Mouse (Mus musculus) midbrain, embryonic 14.5 days (tissue): ENCODE data around the gene Fam57a. TPM values are rescaled to one million over a fixed set of nuclear protein-coding genes. Genes with fewer than 3 reads are reported as not detected.

Source experiments
- ATAC-seq: fragments of 200-750 bp; cut with Nextera tagmentation; 2 replicates; pipeline ENCODE4 v1.8.0; 2017; ENCODE audit warnings: moderate number of reproducible peaks, moderate library complexity; ENCODE audit not compliant: low FRiP score, low TSS enrichment
- DNase-seq: peaks from one replicate; pipeline ENCODE4 v3.0.0-alpha.2; 2015
- H3K27ac ChIP-seq: fragments of 300-500 bp; sonication (generic); replicated peaks from 2 replicates; pipeline ENCODE4 v1.5.1; 2014; ENCODE audit warnings: mild to moderate bottlenecking, low read depth, low read length, moderate library complexity
- H3K27me3 ChIP-seq: fragments of 300-500 bp; sonication (generic); 2 replicates; pipeline ENCODE4 v1.6.1; 2014; ENCODE audit warnings: low read length, control low read depth, mixed read lengths; ENCODE audit not compliant: control insufficient read depth, insufficient read depth
- H3K36me3 ChIP-seq: fragments of 300-500 bp; sonication (generic); 2 replicates; pipeline ENCODE4 v1.6.1; 2014; ENCODE audit warnings: low read length, control low read depth; ENCODE audit not compliant: control insufficient read depth, insufficient read depth
- H3K4me1 ChIP-seq: fragments of 300-500 bp; sonication (generic); 2 replicates; pipeline ENCODE4 v1.6.1; 2014; ENCODE audit warnings: mild to moderate bottlenecking, antibody characterized with exemption, low read length, control low read depth; ENCODE audit not compliant: control insufficient read depth, insufficient read depth
- H3K4me2 ChIP-seq: fragments of 300-500 bp; sonication (generic); 2 replicates; pipeline ENCODE4 v1.6.1; 2014; ENCODE audit warnings: mild to moderate bottlenecking, low read length, moderate library complexity
- H3K4me3 ChIP-seq: fragments of 300-500 bp; sonication (generic); replicated peaks from 2 replicates; pipeline ENCODE4 v1.5.1; 2014; ENCODE audit warnings: low read depth, low read length
- H3K9ac ChIP-seq: fragments of 300-500 bp; sonication (generic); replicated peaks from 2 replicates; pipeline ENCODE4 v1.6.1; 2014; ENCODE audit warnings: mild to moderate bottlenecking, low read length, moderate library complexity
- H3K9me3 ChIP-seq: fragments of 300-500 bp; sonication (generic); 2 replicates; pipeline ENCODE4 v1.6.1; 2016; ENCODE audit warnings: low read length, control low read depth, mixed read lengths; ENCODE audit not compliant: control insufficient read depth
- WGBS: fragments of 180-500 bp; shearing (Covaris S2); extraction: QIAGEN DNeasy Blood & Tissue Kit; methylation state at CpG from one replicate; pipeline ENCODE4 v1.1.7; 2014; 5-methylcytosine and 5-hydroxymethylcytosine counted together
- polyA plus RNA-seq: library from polyadenylated mRNA; unstranded; fragments of >200 nt; fragmentation: Nextera tagmentation; extraction: Ambion mirVana; gene quantifications from 2 replicates; pipeline ENCODE4 v1.2.1, GENCODE M21; 2014

Fam57a gene
- polyA plus RNA-seq, 1 experiment from 2014 or later: 25.7 TPM

GRCm38 (mm10) chr11:76216681-76217389 lies 37.4 kb downstream of the Fam57a start:
- 0 out of 2 replicates have a peak, but pooled peaks have one; percentile 21 for ATAC-seq
- H3K27me3 ChIP-seq: no peaks in the 10 kb centered on the region
- peak; percentile 68 for DNase-seq
- H3K4me3 ChIP-seq: peak overlapping the region; percentile 70
- H3K4me1 ChIP-seq: peaks cover 5% of the 10 kb centered on the region; the same call in 1 of the 2 replicates
- no peaks in the 10 kb centered on the region for H3K9me3 ChIP-seq
- 3% methylated on average over 33 of the region's 33 CpGs for WGBS
- H3K27ac ChIP-seq: peak overlapping the region; percentile 88
- peak overlapping the region; percentile 73 for H3K4me2 ChIP-seq
- H3K9ac ChIP-seq: peak overlapping the region; percentile 82
- H3K36me3 ChIP-seq: peaks cover 44% of the 10 kb centered on the region

GRCm38 (mm10) chr11:76217390-76217800 lies 37.9 kb downstream of the Fam57a start, which contains the start of the genes Dbil5 and Gemin4:
Gene Dbil5, plus strand, starts transcription at chr11:76217608.
Gene Gemin4, minus strand, starts transcription at chr11:76217664.
- DNase-seq: peak; percentile 99
- peaks cover 44% of the 10 kb centered on the region for H3K36me3 ChIP-seq
- WGBS: 1% methylated on average over 35 of the region's 35 CpGs

GRCm38 (mm10) chr11:76224631-76225030 lies 45.2 kb downstream of the Fam57a start:
- no peak overlapping the region for H3K9ac ChIP-seq
- no peaks in the 10 kb centered on the region for H3K27me3 ChIP-seq
- H3K4me1 ChIP-seq: no peaks in the 10 kb centered on the region
- no peak overlapping the region for H3K27ac ChIP-seq
- no peak overlapping the region for H3K4me3 ChIP-seq
- peaks cover 50% of the 10 kb centered on the region for H3K36me3 ChIP-seq
- no peaks in the 10 kb centered on the region for H3K9me3 ChIP-seq
- no peak overlapping the region for H3K4me2 ChIP-seq
- DNase-seq (no peak), ATAC-seq (no peak)
- 91% methylated on average over 5 of the region's 5 CpGs for WGBS

More at GRCm38 (mm10) chr11:76217390-76217800, 37.9 kb downstream of the Fam57a start, which contains the start of the genes Dbil5 and Gemin4:
- Histone ChIP-seq H3K9me3 (no peaks in the 10 kb centered on the region), H3K27ac (peak within 1 kb of the TSS; percentile 88), H3K4me1 (peaks cover 5% of the 10 kb centered on the region; the same call in 1 of the 2 replicates), H3K4me3 (peak within 1 kb of the TSS; percentile 70), H3K9ac (peak within 1 kb of the TSS; percentile 82), H3K4me2 (peak within 1 kb of the TSS; percentile 73), H3K27me3 (no peaks in the 10 kb centered on the region)
- peak; percentile 98 for ATAC-seq

- Histone ChIP-seq H3K27ac (no peak overlapping the region), H3K9ac (no peak overlapping the region), H3K36me3 (peaks cover 46% of the 10 kb centered on the region), H3K9me3 (no peaks in the 10 kb centered on the region), H3K4me3 (no peak overlapping the region), H3K4me2 (no peak overlapping the region), H3K27me3 (no peaks in the 10 kb centered on the region), H3K4me1 (no peaks in the 10 kb centered on the region)
- no peak for ATAC-seq
- DNase-seq: no peak
Measured at GRCm38 (mm10) chr11:76225051-76225450, 45.6 kb downstream of the Fam57a start.

GRCm38 (mm10) chr11:76236136-76236535 lies 56.7 kb downstream of the Fam57a start:
- peaks cover 72% of the 10 kb centered on the region for H3K36me3 ChIP-seq

GRCm38 (mm10) chr11:76239750-76240149 lies 60.3 kb downstream of the Fam57a start:
- Histone ChIP-seq H3K9ac (no peak overlapping the region), H3K27me3 (no peaks in the 10 kb centered on the region), H3K27ac (no peak overlapping the region), H3K4me3 (no peak overlapping the region), H3K9me3 (no peaks in the 10 kb centered on the region), H3K4me1 (peaks cover 7% of the 10 kb centered on the region), H3K36me3 (peaks cover 42% of the 10 kb centered on the region), H3K4me2 (no peak overlapping the region)
- 97% methylated on average over 2 of the region's 2 CpGs for WGBS
- ATAC-seq (no peak), DNase-seq (no peak)

More at GRCm38 (mm10) chr11:76236136-76236535, 56.7 kb downstream of the Fam57a start:
- ATAC-seq (no peak), DNase-seq (no peak)
- Histone ChIP-seq H3K27ac (no peak overlapping the region), H3K4me1 (no peaks in the 10 kb centered on the region), H3K27me3 (no peaks in the 10 kb centered on the region), H3K4me3 (no peak overlapping the region), H3K9me3 (no peaks in the 10 kb centered on the region), H3K4me2 (no peak overlapping the region), H3K9ac (no peak overlapping the region)
- 94% methylated on average over 3 of the region's 3 CpGs for WGBS

GRCm38 (mm10) chr11:76242901-76243810 lies 63.7 kb downstream of the Fam57a start, which contains the start of the genes Mrm3 and Glod4:
Gene Mrm3, plus strand, starts transcription at chr11:76243715.
Gene Glod4, minus strand, starts transcription at chr11:76243725.
- DNase-seq (peak; percentile 98), ATAC-seq (peak; percentile 85)
- WGBS: under 1% methylated on average over 61 of the region's 61 CpGs
- Histone ChIP-seq H3K9ac (peak within 1 kb of the TSS; percentile 85), H3K4me3 (peak within 1 kb of the TSS; percentile 76), H3K9me3 (no peaks in the 10 kb centered on the region), H3K27ac (peak within 1 kb of the TSS; percentile 76), H3K27me3 (no peaks in the 10 kb centered on the region), H3K36me3 (peaks cover 16% of the 10 kb centered on the region), H3K4me1 (peaks cover 8% of the 10 kb centered on the region), H3K4me2 (peak within 1 kb of the TSS; percentile 72)

GRCm38 (mm10) chr11:76243811-76244546 lies 64.5 kb downstream of the Fam57a start:
- Histone ChIP-seq H3K9ac (peak overlapping the region; percentile 85), H3K4me3 (peak overlapping the region; percentile 76), H3K4me2 (peak overlapping the region; percentile 72), H3K27me3 (no peaks in the 10 kb centered on the region), H3K36me3 (peaks cover 19% of the 10 kb centered on the region), H3K9me3 (no peaks in the 10 kb centered on the region), H3K4me1 (peaks cover 8% of the 10 kb centered on the region), H3K27ac (peak overlapping the region; percentile 76)
- WGBS: 3% methylated on average over 34 of the region's 34 CpGs
- no peak for DNase-seq
- ATAC-seq: peak; percentile 53; the same call in 1 of the 2 replicates
